Mouse (Mus musculus) embryonic fibroblast, embryonic 13.5 days (primary cell): Measurements from ENCODE around the gene Capn5.

ENCODE experiments used
- CTCF ChIP-seq: IDR thresholded peaks from 2 replicates; pipeline ENCODE4 v1.5.1; 2011; ENCODE audit warnings: mild to moderate bottlenecking, control low read depth, low read length, moderate library complexity, borderline replicate concordance; ENCODE audit not compliant: insufficient read depth
- POLR2A ChIP-seq: IDR thresholded peaks from 2 replicates; pipeline ENCODE4 v1.6.1; 2011; ENCODE audit warnings: low read depth, mild to moderate bottlenecking, control low read depth, low read length, moderate library complexity

- TF ChIP-seq CTCF = no peak
- TF ChIP-seq POLR2A = no peak
Measured at GRCm38 (mm10) chr7:98102488-98102887, 75.6 kb downstream of the Capn5 start.
